Mouse (Mus musculus) adrenal gland, postnatal 36 days (tissue): Measurements from ENCODE around the gene B3gnt2. TPM values are rescaled to one million over a fixed set of nuclear protein-coding genes. Genes with fewer than 3 reads are reported as not detected.

ENCODE experiments used
- DNase-seq, 2 experiments: peaks; one replicate each; pipeline ENCODE4 v3.0.0; 2021; ENCODE audit warnings: mixed read lengths in 1 of 2
- total RNA-seq, 2 experiments: library from RNA; stranded (reverse); gene quantifications; 2 replicates each; pipeline ENCODE4 v1.2.3; 2021

Gene B3gnt2
- total RNA-seq, 2 experiments from 2014 or later, result 35.9 to 62.8 TPM

GRCm38 (mm10) chr11:22815143-22815542 is 45.6 kb downstream of the B3gnt2 start:
- DNase-seq, result no peak

DNA sequence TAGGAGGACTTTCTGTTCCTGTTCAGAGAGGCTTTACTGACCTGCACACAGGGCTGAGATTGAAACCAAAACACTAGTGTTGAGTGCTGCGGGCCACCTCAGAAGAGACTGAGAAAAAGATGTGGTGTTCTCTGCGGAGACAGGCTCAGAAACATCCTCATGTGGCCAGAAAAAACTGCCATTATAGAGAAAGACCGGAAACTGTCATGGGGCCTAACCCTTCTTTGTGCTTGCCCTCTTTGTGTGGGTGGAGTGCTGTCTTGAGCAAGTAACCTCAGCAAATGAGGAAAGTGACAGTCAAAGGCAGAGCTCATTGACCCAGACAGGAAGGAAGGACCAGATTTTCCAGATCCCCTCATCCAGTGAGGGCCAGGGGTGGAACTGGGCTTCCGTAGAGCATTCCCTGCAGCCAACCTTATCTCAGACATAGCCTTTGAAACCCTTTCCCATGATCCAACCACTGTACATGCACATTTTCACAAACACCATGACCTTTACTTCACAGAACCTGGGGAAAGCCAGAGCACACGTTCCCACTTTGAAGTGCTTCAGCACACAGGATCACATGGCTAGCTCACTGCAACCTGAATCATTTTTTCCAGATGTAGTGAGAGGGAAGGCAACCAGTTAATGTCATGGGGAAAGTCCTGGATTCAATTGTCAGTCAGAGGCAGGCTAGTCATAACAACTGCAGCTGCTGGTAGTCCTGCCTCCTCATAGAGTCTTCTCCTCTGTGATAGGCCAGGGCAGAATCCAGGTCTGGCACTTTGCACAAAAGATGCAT is 46.6 kb downstream of the B3gnt2 start:
- no peak for DNase-seq

DNA sequence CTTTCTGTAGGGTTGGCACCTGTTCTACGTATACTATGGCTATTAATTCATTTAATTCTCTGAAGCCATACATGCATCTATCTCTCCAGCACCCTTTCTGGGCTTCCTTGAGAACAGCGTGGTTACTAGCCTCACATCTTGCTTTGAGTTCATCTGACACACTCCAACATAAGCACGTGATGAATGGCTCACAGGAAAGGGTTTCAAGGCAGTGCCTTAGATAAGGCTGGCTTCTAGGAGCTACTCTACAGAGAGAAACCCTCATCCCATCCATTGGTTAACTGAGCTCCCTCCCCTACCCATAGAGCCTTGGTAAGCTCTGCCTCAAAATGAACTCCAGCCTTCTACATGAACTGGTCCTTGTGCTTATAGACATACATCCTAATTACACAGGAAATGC is 47.3 kb downstream of the B3gnt2 start:
- no peak for DNase-seq

- no peak for DNase-seq
These were observed 49.3 kb downstream of the B3gnt2 start for GRCm38 (mm10) chr11:22811413-22811812.

DNA sequence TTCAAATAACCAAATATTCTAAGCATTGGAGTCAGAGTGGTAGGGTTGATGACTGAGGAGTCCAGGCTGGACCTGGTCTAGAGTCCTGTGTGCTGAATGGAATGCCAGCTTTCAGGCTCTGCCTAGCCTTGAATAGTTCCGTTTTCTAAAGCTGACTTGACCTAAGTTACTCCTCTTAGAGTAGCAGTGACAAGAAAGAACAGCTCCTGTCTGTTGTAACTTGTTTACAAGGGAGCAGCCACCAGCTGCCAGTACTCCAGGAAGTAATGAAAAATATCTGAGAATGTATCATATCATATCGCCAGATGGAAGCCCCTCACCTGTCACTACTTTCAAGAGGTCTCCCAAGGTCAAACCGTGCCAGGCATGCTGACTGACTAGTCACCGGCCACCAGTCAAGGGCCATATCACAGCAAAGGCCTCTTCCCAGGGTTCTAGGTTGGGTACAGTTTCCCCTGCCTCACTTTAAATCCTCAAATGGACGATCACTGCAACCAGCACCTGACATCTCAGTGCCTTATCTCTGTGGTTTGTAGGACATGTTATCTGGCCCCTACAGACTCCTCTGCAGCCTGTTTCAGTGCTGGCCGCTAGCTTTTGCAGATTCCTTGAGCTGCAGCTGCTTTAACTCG is 51.2 kb downstream of the B3gnt2 start:
- DNase-seq, result no peak

- DNase-seq, result no peak
These were observed 52.7 kb downstream of the B3gnt2 start for GRCm38 (mm10) chr11:22808040-22808439.

- DNase-seq, result no peak
These were observed 55.6 kb downstream of the B3gnt2 start for GRCm38 (mm10) chr11:22805171-22805570.

- no peak for DNase-seq
These were observed 60.8 kb downstream of the B3gnt2 start for GRCm38 (mm10) chr11:22799987-22800424.

DNA sequence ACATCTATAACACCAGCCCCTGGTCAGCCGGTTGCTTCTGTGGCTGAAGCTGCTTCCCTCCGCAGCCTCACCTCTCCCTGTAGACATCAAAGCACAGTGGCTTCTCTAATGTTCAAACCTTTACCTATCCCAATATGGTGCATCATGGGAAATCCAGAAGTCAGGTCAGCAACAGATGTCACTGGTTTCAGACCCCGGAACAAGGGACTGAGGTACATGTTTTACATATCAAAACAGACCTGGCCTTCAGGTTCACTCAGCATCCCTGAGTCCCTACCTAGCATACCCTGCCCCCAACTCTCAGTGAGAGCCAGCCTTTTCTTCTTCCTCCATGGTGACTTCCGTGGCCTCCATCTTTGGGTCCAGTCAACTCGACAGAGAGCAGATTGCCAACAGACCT is 61.8 kb downstream of the B3gnt2 start:
- DNase-seq, result no peak

GRCm38 (mm10) chr11:22794734-22795133 is 66.0 kb downstream of the B3gnt2 start:
- DNase-seq, result no peak

- no peak for DNase-seq
These were observed 66.9 kb downstream of the B3gnt2 start for GRCm38 (mm10) chr11:22793881-22794203.

DNA sequence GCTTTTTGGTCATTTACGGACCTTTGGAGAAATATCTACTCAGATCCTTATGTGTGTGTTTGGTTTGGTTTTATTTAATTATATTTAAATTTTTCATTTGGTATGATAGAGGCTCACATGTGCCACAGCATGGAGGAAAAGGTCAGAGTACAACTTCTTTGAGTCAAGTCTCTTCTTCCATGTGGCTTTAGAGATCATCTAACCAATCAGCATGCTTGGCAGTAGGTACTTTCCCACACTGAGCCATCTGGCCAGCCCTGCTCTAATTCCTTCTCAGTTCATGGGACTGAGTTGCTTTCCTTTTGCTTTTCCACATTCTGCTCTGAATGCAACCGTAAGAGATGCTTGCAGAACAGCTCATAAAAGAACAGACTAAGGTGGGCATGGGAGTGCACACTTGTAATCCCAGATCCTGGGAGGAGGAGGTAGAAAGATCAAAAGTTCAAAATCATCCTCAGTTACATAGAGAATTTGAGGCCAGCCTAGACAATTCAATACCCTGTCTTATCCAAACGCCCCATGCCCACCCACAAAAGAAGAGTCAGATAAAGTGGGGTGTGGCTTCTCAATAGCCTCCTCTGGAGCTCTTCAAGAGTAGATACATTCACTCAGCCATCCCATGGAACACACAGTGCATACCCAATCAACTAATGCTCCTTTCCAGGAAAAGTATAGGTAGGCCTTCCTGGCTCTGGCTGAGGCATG is 67.4 kb downstream of the B3gnt2 start:
- DNase-seq, result no peak

GRCm38 (mm10) chr11:22792149-22792548 is 68.6 kb downstream of the B3gnt2 start:
- DNase-seq, result no peak

DNA sequence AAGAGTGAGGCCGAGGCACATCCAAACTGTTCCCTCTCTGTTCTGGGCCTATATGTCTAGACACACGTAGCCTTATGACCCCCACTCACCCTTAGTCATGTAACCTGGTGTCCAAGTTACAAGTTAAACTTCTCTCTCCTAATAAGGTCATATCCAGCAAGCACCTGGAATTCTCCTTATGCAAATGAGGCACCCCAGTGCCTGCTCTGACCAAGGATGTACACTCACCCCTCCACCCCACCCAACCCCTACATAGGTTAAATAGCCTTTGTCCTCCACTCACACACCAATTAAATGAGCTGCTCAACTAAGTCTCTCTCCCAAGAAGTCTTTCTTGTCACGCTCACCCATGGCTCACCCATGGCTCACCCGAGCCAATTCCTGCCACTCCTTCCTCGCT is 69.0 kb downstream of the B3gnt2 start:
- DNase-seq, result no peak

GRCm38 (mm10) chr11:22787833-22788232 is 72.9 kb downstream of the B3gnt2 start:
- DNase-seq, result no peak

- DNase-seq, result peak; percentile 68 to 75
These were observed 76.3 kb downstream of the B3gnt2 start for GRCm38 (mm10) chr11:22784477-22784876.

DNA sequence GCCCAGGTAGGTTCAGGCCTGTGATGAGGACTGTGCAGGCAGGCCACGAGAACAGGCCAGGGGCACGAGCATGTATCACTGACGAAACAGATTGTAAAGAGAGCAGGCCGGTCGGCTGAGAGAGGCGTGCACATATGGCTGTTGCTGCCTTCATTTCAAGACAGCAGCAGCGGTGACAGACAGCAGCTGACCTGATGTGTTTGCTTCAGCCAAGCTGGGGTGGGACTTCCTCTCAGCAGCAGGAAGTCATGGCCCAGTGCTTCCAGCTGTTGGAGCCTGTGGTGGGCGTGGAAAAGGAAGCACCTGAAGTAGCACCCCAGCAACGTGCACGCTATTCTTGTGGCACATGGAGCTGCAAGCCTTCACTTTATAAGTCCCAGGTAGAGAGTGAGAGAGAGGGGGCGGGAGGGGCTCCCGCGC is 78.0 kb downstream of the B3gnt2 start:
- DNase-seq, result no peak

DNA sequence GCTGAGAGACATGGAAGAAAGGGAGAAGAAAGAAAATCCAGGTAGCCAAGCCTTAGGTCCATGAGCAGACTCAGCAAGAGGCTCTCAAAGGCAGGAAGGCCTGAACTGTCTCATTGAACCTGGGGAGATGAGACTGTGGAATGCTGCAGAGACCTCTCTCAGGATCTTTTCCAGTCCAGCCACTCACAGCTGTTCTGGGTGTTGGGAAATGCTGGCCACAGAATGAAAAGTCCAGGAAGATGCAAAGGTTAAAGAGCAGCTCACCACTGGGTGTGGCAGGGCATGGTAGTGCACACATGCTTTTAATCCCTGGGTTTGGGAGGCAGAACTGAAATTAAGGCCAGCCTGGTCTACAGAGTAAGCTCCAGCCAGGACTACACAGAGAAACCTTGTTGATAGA is 79.6 kb downstream of the B3gnt2 start:
- DNase-seq, result no peak

GRCm38 (mm10) chr11:22780761-22781160 is 80.0 kb downstream of the B3gnt2 start:
- no peak for DNase-seq

- peak in 1 of 2 experiments; percentile 45 for DNase-seq
These were observed 80.8 kb downstream of the B3gnt2 start for GRCm38 (mm10) chr11:22779821-22780551.

- DNase-seq, result no peak
These were observed 82.2 kb downstream of the B3gnt2 start for GRCm38 (mm10) chr11:22778596-22778995.

- DNase-seq, result no peak
These were observed 83.2 kb downstream of the B3gnt2 start for GRCm38 (mm10) chr11:22777531-22777930.

- no peak for DNase-seq
These were observed 85.9 kb downstream of the B3gnt2 start for GRCm38 (mm10) chr11:22774821-22775220.
